Mouse (Mus musculus) embryonic stem cell, embryonic (primary cell): ENCODE data around the gene Arpc1b.

ENCODE experiments used
- CTCF ChIA-PET, 4 experiments: fragments of 300-600 bp in 2 of 4; fragments of 350-600 bp in 2 of 4; sonication (Branson Sonifier 250); formaldehyde crosslinking; loops; one replicate each; lab custom pipeline; 2022; ENCODE audit warnings: inconsistent platforms in 2 of 4; lab: Charles Lee
- POLR2A ChIA-PET, 4 experiments: fragments of 300-600 bp in 2 of 4; fragments of 350-600 bp in 2 of 4; sonication (Branson Sonifier 250); formaldehyde crosslinking; loops; one replicate each; lab custom pipeline; 2022; ENCODE audit warnings: antibody characterized with exemption in 4 of 4, inconsistent platforms in 1 of 4; lab: Charles Lee

Arpc1b gene

DNA sequence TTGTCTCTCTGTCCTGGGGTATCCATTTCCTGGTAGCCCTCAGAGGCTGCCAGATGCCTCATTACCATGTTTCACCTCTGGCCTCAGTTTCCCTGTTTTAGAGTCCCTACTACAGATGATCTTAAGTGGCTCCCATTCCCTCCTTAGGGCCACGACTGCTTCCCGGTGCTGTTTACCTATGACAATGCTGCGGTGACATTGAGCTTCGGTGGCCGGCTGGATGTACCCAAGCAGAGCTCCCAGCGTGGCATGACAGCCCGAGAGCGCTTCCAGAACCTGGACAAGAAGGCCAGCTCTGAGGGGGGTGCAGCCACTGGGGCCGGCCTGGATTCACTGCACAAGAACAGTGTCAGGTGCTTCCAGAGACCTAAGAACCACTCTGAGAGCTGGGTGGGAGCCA, 12.6 kb downstream of the Arpc1b start:
- POLR2A ChIA-PET: interaction anchor here in 3 of 4 experiments (0.7 to 17.1 kb wide), 12 partner anchors 9 to 106 kb away, joined by 3 to 244 read pairs (median 4); partner anchors contain the start of genes Arpc1a (in 1 of the 3), Arpc1b (in 1 of the 3), Bud31 (in 1 of the 3) and Cpsf4 (in 1 of the 3)

GRCm38 (mm10) chr5:145129124-145129523, 15.1 kb downstream of the Arpc1b start:
- ChIA-PET POLR2A (interaction anchor here in 3 of 4 experiments (1.0 to 17.1 kb wide), 9 partner anchors 9 to 75 kb away, joined by 3 to 244 read pairs (median 3); partner anchors contain the start of genes Arpc1b (in 1 of the 3), Bud31 (in 1 of the 3), Cpsf4 (in 1 of the 3) and Pdap1 (in 1 of the 3)), CTCF (interaction anchor here in 1 of 4 experiments (0.6 kb wide), 1 partner anchor 10 kb away, joined by 4 read pairs; no protein-coding TSS in a partner anchor)

More for the DNA sequence above, 12.6 kb downstream of the Arpc1b start:
- CTCF ChIA-PET: interaction anchor here in 2 of 4 experiments (1.2 to 1.6 kb wide), 2 partner anchors 10 kb away, joined by 4 to 8 read pairs; no protein-coding TSS in a partner anchor

GRCm38 (mm10) chr5:145129773-145130172, 15.8 kb downstream of the Arpc1b start:
- POLR2A ChIA-PET: interaction anchor here in 3 of 4 experiments (0.5 to 17.1 kb wide), 9 partner anchors 8 to 573 kb away, joined by 3 to 244 read pairs (median 4); partner anchors contain the start of genes Arpc1b (in 1 of the 3), Bud31 (in 1 of the 3), Cpsf4 (in 1 of the 3) and Pdap1 (in 1 of the 3)

GRCm38 (mm10) chr5:145130191-145130590, 16.2 kb downstream of the Arpc1b start:
- CTCF ChIA-PET: no interaction called here
- POLR2A ChIA-PET: interaction anchor here in 3 of 4 experiments (0.5 to 17.1 kb wide), 11 partner anchors 8 to 574 kb away, joined by 3 to 244 read pairs (median 3); partner anchors contain the start of genes Arpc1b (in 1 of the 3), Bud31 (in 1 of the 3), Cpsf4 (in 1 of the 3) and Pdap1 (in 1 of the 3)

More at GRCm38 (mm10) chr5:145129773-145130172, 15.8 kb downstream of the Arpc1b start:
- CTCF ChIA-PET: interaction anchor here in 1 of 4 experiments (0.6 kb wide), 1 partner anchor 11 kb away, joined by 4 read pairs; no protein-coding TSS in a partner anchor

DNA sequence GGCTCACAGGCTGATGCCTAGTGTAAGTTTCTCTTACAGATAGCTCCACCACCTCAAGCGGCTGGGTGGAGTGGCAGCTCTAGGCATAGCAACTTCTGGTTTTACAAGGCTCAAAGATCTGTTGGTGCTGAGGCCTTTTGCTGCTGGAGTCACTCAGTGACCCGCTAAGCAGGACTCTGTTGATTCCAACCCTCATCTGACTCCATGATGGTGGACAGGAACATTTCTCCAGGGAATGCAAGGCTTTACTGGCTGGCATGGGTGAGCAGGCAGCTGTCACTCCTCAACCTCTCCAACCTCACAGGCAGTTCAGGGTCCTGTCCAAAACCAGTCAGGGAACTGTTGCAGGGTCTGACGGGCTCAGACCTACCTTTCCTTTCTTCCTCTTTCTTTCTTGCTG, 17.0 kb downstream of the Arpc1b start:
- ChIA-PET CTCF (no interaction called here), POLR2A (interaction anchor here in 2 of 4 experiments (0.6 to 17.1 kb wide), 10 partner anchors 9 to 103 kb away, joined by 3 to 244 read pairs (median 4); partner anchors contain the start of genes Bud31 (in 1 of the 2), Cpsf4 (in 1 of the 2), Pdap1 (in 1 of the 2) and Ptcd1 (in 1 of the 2))

- ChIA-PET CTCF (interaction anchor here in 3 of 4 experiments (0.6 to 2.0 kb wide), 15 partner anchors 8 to 71 kb away, joined by 3 to 8 read pairs (median 3); partner anchors contain the start of genes Arpc1b (in 1 of the 3), Cpsf4 (in 1 of the 3), Ptcd1 (in 1 of the 3) and Zkscan5 (in 1 of the 3)), POLR2A (interaction anchor here (0.7 to 17.1 kb wide), 27 partner anchors 8 to 98 kb away, joined by 3 to 244 read pairs (median 4); partner anchors contain the start of genes Arpc1b (in 3 of the 4), Cpsf4 (in 2 of the 4), Ptcd1 (in 2 of the 4) and Zkscan5 (in 2 of the 4))
Measured at GRCm38 (mm10) chr5:145133275-145133674, 19.3 kb downstream of the Arpc1b start.

DNA sequence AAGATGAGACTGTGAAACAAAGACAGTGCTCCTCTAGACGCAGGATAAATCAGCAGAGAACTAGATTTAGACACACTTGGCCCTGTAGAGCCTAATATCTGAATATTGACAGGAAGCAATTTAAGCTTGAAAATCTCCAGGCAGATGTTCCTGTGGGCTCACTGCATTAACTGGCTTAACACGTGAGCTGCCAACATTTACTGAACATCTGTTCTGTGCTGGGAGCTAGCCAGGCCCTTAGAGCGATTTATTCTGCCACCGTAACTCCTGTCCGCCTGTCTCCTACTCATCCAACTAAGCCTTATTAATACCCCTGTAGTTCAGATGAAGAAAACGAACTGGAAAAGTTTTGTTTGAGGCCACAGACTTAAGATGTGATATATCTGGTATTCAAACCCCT, 24.8 kb downstream of the Arpc1b start:
- CTCF ChIA-PET: interaction anchor here in 3 of 4 experiments (0.5 to 1.2 kb wide), 5 partner anchors 19 to 75 kb away, joined by 3 to 5 read pairs (median 4); no protein-coding TSS in a partner anchor

DNA sequence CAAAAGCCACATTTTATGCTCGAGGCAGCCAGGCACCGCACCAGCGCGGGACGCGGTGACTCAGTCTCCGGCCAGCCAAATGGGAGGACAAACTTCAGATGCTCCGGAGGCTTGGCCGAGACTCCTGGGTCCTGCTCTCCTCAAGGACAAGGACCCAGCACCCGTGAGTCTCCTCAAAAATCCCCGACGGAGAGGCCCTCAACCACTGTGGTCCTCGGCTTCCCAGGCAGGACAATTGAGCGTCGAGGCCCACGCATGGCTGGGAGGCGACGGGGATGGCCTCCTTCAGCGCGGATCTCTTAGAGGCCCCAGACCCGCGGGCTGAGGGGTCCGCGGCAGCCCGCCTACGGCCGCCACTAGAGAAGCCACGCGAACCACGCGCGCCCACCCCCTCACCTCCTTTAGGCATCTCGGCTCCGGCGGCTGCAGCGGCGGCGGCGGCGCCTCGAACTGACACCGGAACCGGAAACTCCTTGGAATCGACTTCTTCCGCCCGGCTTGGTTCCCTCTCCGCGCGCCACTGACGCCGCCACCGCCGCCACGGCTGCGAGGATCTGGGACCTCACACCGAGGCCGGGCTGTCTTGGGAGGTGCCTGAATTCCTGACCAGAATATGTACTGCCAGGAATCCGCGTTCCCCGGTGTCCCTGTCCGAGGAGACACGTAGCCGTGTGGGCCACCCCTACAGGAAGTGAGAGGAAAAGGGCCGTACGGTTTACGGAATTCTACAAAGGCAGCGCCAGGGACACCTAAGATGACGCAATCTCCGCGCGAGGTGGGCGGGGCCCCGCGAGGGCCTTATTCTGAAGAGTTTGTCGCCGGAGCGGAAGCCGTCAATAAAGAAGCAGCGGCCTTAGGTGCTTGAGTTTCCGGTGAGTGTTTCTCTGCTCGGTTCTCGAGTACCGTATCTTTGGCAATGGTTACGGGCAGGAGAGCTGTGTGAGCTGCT, 25.8 kb downstream of the Arpc1b start, which contains the start of the genes Pdap1 and Bud31:
Pdap1 (minus strand) TSS at position 668 of the 949 bp plus-strand sequence.
Bud31 (plus strand) TSS at position 792 of the 949 bp plus-strand sequence.
- CTCF ChIA-PET: interaction anchor here in 2 of 4 experiments (1.2 kb wide), 2 partner anchors 20 to 23 kb away, joined by 3 to 5 read pairs; no protein-coding TSS in a partner anchor
- POLR2A ChIA-PET: interaction anchor here (0.5 to 14.4 kb wide), 37 partner anchors 9 to 769 kb away, joined by 3 to 244 read pairs (median 7); partner anchors contain the start of genes Arpc1b (in 3 of the 4), Cpsf4 (in 3 of the 4), Ptcd1 (in 3 of the 4) and Zkscan5 (in 3 of the 4)

More for the DNA sequence above, 24.8 kb downstream of the Arpc1b start:
- POLR2A ChIA-PET: interaction anchor here in 3 of 4 experiments (0.6 to 14.4 kb wide), 32 partner anchors 9 to 1120 kb away, joined by 3 to 244 read pairs (median 4); partner anchors contain the start of genes Arpc1b (in 3 of the 3), Cpsf4 (in 2 of the 3), Ptcd1 (in 2 of the 3) and Zfp655 (in 2 of the 3)

DNA sequence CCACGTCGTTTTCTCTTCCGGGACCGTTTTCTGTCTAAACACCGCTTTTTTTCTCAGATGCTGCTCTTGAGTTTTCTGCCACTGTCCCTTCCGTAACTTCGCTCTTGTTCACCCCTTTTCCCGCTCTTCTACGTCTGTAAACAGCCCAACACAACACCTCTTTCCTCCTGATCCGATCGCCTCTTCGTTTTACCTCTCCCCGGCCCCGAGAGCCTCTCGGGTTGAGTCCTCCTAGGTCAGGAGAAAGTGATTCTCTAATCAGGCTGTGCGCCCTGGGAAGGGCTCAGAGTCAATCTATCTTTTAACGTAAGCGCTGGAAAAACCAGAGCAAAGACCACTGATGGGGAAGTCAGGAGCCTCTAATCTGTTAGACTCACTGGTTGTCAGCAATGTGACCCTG, 26.6 kb downstream of the Arpc1b start:
- ChIA-PET CTCF (no interaction called here), POLR2A (interaction anchor here (0.7 to 14.4 kb wide), 23 partner anchors 8 to 770 kb away, joined by 3 to 244 read pairs (median 9); partner anchors contain the start of genes Cpsf4 (in 3 of the 4), Ptcd1 (in 3 of the 4) and Zkscan5 (in 3 of the 4))

- CTCF ChIA-PET: no interaction called here
Measured at GRCm38 (mm10) chr5:145147748-145148147, 33.7 kb downstream of the Arpc1b start.

DNA sequence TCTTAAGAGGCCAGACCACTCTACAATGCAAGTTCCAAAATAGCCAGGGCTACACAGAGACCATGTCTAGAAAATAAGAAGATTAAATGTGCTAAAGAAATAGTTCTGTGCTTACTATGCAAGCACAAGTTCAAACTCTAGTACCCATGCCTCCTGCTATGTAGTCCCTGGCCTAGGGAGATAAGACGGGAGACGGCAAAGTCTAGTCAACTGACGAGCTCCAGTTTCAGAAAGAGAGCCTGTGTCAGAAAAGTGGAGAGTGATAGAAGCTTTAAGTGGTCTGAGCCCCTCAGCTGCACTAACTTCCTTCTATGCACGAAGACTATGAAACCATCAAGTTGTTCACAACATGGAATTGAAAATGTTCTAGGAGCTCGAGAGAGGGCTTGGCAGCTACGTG, 35.3 kb downstream of the Arpc1b start:
- ChIA-PET CTCF (interaction anchor here in 1 of 4 experiments (0.6 kb wide), 1 partner anchor 53 kb away, joined by 4 read pairs; no protein-coding TSS in a partner anchor), POLR2A (interaction anchor here (0.7 to 14.4 kb wide), 17 partner anchors 8 to 1071 kb away, joined by 3 to 244 read pairs (median 6); partner anchors contain the start of genes Cpsf4 (in 3 of the 4), Ptcd1 (in 3 of the 4), Bud31 (in 1 of the 4) and Pdap1 (in 1 of the 4))

More at GRCm38 (mm10) chr5:145147748-145148147, 33.7 kb downstream of the Arpc1b start:
- POLR2A ChIA-PET: interaction anchor here in 3 of 4 experiments (0.7 to 14.4 kb wide), 15 partner anchors 10 to 65 kb away, joined by 3 to 244 read pairs (median 5); partner anchors contain the start of genes Cpsf4 (in 3 of the 3), Ptcd1 (in 3 of the 3) and Zkscan5 (in 2 of the 3)

- CTCF ChIA-PET: interaction anchor here in 1 of 4 experiments (0.6 kb wide), 1 partner anchor 277 kb away, joined by 5 read pairs; no protein-coding TSS in a partner anchor
- POLR2A ChIA-PET: interaction anchor here (0.9 to 6.5 kb wide), 19 partner anchors 9 to 80 kb away, joined by 3 to 67 read pairs (median 5); partner anchors contain the start of genes Cpsf4 (in 2 of the 4), Ptcd1 (in 2 of the 4), Arpc1b (in 1 of the 4) and Zkscan5 (in 1 of the 4)
Measured at GRCm38 (mm10) chr5:145152690-145153089, 38.7 kb downstream of the Arpc1b start.

DNA sequence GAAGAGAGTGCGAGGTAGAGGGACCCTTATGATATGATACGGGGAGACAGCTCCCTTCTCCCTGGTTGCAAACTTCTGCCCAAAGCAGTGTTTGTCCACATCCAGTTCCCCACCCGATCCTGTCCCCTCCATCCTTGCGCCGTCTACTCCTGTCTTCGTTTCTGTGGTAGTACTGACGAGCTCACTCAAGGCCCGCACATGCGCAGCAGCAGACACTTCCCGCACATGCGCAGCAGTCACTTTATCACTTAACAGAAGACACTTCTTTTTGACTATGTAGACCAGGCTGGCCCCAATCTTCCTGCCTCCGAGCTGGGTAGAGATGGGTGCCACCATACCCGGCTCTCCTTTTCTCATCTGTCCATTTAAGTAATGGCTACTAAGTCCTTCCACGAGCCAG, 47.3 kb downstream of the Arpc1b start:
- POLR2A ChIA-PET: interaction anchor here in 3 of 4 experiments (0.6 to 8.4 kb wide), 17 partner anchors 11 to 128 kb away, joined by 3 to 81 read pairs (median 3); partner anchors contain the start of genes Bud31 (in 1 of the 3), Zfp655 (in 1 of the 3) and Zkscan5 (in 1 of the 3)

DNA sequence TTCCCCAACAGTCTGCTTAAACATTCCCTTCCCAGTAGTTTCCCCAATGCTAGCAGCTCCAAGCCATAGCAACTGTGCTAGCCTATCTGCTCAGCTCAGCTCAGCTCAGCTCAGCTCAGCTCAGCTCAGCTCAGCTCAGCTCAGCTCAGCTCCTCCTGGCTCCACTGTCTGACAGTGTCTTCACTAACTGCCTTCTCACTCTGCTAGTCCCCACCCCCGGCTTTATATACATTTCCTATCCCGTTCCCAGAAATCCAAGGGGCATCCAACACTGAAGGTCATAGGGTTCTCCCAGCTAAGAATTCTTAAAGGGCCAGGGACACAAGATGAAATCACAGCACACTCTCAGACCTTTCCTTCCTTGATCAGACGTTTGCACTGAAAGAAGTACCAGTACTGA, 50.7 kb downstream of the Arpc1b start:
- ChIA-PET CTCF (interaction anchor here in 2 of 4 experiments (0.7 to 1.2 kb wide), 2 partner anchors 10 to 51 kb away, joined by 3 read pairs; no protein-coding TSS in a partner anchor), POLR2A (interaction anchor here (0.7 to 15.0 kb wide), 42 partner anchors 9 to 200 kb away, joined by 3 to 289 read pairs (median 4); partner anchors contain the start of genes Zkscan5 (in 3 of the 4), Arpc1b (in 2 of the 4), Atp5j2 (in 2 of the 4) and Zfp655 (in 2 of the 4))

More for the DNA sequence above, 47.3 kb downstream of the Arpc1b start:
- CTCF ChIA-PET: interaction anchor here in 1 of 4 experiments (1.0 kb wide), 1 partner anchor 43 kb away, joined by 5 read pairs; the partner anchor contains the start of gene Zkscan5

DNA sequence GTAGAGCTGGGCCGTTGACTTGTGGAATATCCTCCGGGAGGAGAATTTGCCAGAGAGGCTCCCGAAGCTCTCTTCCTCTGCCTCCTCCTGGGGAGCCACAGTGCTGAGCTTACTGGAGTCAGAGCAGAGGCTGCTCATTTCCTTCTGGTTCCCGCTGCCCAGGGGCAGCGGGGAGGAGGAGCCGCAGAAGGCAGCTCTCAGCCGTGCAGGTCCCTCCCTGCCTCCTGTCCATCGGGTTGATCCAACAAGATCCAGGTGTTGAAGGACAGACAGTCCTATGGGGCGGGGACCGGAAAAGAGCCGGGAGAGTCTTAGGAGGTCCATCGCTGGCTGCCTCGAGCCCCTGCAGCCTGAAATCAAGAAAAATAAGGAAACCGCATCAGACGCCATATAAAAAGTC, 51.2 kb downstream of the Arpc1b start:
- POLR2A ChIA-PET: interaction anchor here (0.7 to 15.0 kb wide), 40 partner anchors 9 to 200 kb away, joined by 3 to 289 read pairs (median 6); partner anchors contain the start of genes Zkscan5 (in 3 of the 4), Arpc1b (in 2 of the 4), Atp5j2 (in 2 of the 4) and Zfp655 (in 2 of the 4)

More for the DNA sequence above, 51.2 kb downstream of the Arpc1b start:
- CTCF ChIA-PET: interaction anchor here in 1 of 4 experiments (1.0 kb wide), 1 partner anchor 39 kb away, joined by 6 read pairs; the partner anchor contains the start of gene Zkscan5
